Mouse (Mus musculus) heart, adult 2 months (tissue): ENCODE measurements around the gene Asic1. TPM values are rescaled to one million over a fixed set of nuclear protein-coding genes. Genes with fewer than 3 reads are reported as not detected.

Source experiments
- DNase-seq, 2 experiments: peaks; one replicate each; pipeline ENCODE4 v3.0.0; 2021
- H3K27ac ChIP-seq: fragments of 200-600 bp; 2 replicates; pipeline ENCODE4 v1.8.1; 2022
- H3K27me3 ChIP-seq: fragments of 200-500 bp; 2 replicates; pipeline ENCODE4 v1.6.1; 2012; ENCODE audit warnings: mild to moderate bottlenecking, low read length, inconsistent platforms, mixed read lengths; ENCODE audit not compliant: control insufficient read depth, insufficient read depth
- H3K36me3 ChIP-seq: fragments of 200-500 bp; 2 replicates; pipeline ENCODE4 v1.6.1; 2012; ENCODE audit warnings: low read length, inconsistent platforms; ENCODE audit not compliant: control insufficient read depth, insufficient read depth
- H3K4me1 ChIP-seq: fragments of 200-500 bp; 2 replicates; pipeline ENCODE4 v1.6.1; 2011; ENCODE audit warnings: low read length; ENCODE audit not compliant: control insufficient read depth, insufficient read depth
- H3K4me3 ChIP-seq: fragments of 200-600 bp; 2 replicates; pipeline ENCODE4 v1.8.1; 2022
- H3K79me2 ChIP-seq: fragments of 200-500 bp; replicated peaks from 2 replicates; pipeline ENCODE4 v1.6.1; 2012; ENCODE audit warnings: mild to moderate bottlenecking, inconsistent platforms, low read length, moderate library complexity, mixed read lengths; ENCODE audit not compliant: control insufficient read depth, insufficient read depth
- H3K9ac ChIP-seq: fragments of 200-500 bp; 2 replicates; pipeline ENCODE4 v1.6.1; 2012; ENCODE audit warnings: low read depth, mild to moderate bottlenecking, control low read depth, inconsistent platforms, low read length, mixed read lengths
- CTCF ChIP-seq: fragments of 200-600 bp; IDR thresholded peaks from 2 replicates; pipeline ENCODE4 v1.8.1; 2022; ENCODE audit warnings: antibody characterized with exemption, mild to moderate bottlenecking, moderate library complexity
- EP300 ChIP-seq: fragments of 200-500 bp; IDR thresholded peaks from 2 replicates; pipeline ENCODE4 v1.6.1; 2011; ENCODE audit warnings: low read depth, low read length, control low read depth; ENCODE audit not compliant: insufficient read depth
- POLR2A ChIP-seq: fragments of 200-500 bp; IDR thresholded peaks from 2 replicates; pipeline ENCODE4 v1.6.1; 2011; ENCODE audit warnings: mild to moderate bottlenecking, low read depth, low read length, control low read depth; ENCODE audit not compliant: insufficient read depth
- WGBS: fragments of 180-500 bp; shearing (Covaris S2); methylation state at CpG from one replicate; pipeline ENCODE4 v1.1.7; 2018; 5-methylcytosine and 5-hydroxymethylcytosine counted together
- intact Hi-C: fragments of 180-260 bp; cut with DNase I; formaldehyde crosslinking; loops from one replicate; pipeline ENCODE4 v1.15.1; 2025
- polyA plus RNA-seq: library from polyadenylated mRNA; depleted of rRNA; stranded (reverse); fragments of >200 nt; gene quantifications from 2 replicates; pipeline ENCODE4 v1.2.3, GENCODE M21; 2012
- total RNA-seq, 2 experiments: library from RNA; stranded (reverse); gene quantifications; 2 replicates each; pipeline ENCODE4 v1.2.3; 2021

The Asic1 gene
- total and polyA plus RNA-seq, 3 experiments, result 0.42 to 1.3 (median 0.50) TPM

GRCm38 (mm10) chr15:99727525-99727924 lies 57.4 kb downstream of the Asic1 start:
- no peaks in the 10 kb centered on the region; the same call in 1 of the 2 replicates for H3K79me2 ChIP-seq
- no peak overlapping the region for H3K9ac ChIP-seq
- no peak for DNase-seq
- intact Hi-C loops, result loop anchor here (5.0 kb wide), 1 partner anchor 180 kb away; no protein-coding TSS in a partner anchor
- peaks cover 3% of the 10 kb centered on the region; the same call in 1 of the 2 replicates for H3K36me3 ChIP-seq
- TF ChIP-seq EP300, result no peak
- no peak for TF ChIP-seq POLR2A
- no peak for TF ChIP-seq CTCF
- H3K4me3 ChIP-seq, result no peak overlapping the region
- no peaks in the 10 kb centered on the region for H3K27me3 ChIP-seq
- no peak overlapping the region for H3K27ac ChIP-seq
- H3K4me1 ChIP-seq, result peaks cover 14% of the 10 kb centered on the region
- WGBS, result 94% methylated on average over 12 of the region's 12 CpGs

- Histone ChIP-seq H3K36me3 (peaks cover 3% of the 10 kb centered on the region; the same call in 1 of the 2 replicates), H3K27ac (no peak overlapping the region), H3K4me3 (no peak overlapping the region), H3K9ac (no peak overlapping the region), H3K27me3 (no peaks in the 10 kb centered on the region), H3K4me1 (peaks cover 11% of the 10 kb centered on the region), H3K79me2 (no peaks in the 10 kb centered on the region; the same call in 1 of the 2 replicates)
- 96% methylated on average over 5 of the region's 5 CpGs for WGBS
- TF ChIP-seq EP300 (no peak), CTCF (no peak), POLR2A (no peak)
- no peak for DNase-seq
- intact Hi-C loops, result loop anchor here (5.0 kb wide), 1 partner anchor 179 kb away; no protein-coding TSS in a partner anchor
These were observed 58.0 kb downstream of the Asic1 start for GRCm38 (mm10) chr15:99728211-99728610.

GRCm38 (mm10) chr15:99729056-99729783 lies 59.1 kb downstream of the Asic1 start:
- TF ChIP-seq EP300, result no peak
- TF ChIP-seq CTCF, result no peak
- TF ChIP-seq POLR2A, result no peak
- Histone ChIP-seq H3K27me3 (no peaks in the 10 kb centered on the region), H3K4me1 (peaks cover 4% of the 10 kb centered on the region), H3K27ac (no peak overlapping the region), H3K79me2 (no peaks in the 10 kb centered on the region; the same call in 1 of the 2 replicates), H3K36me3 (peaks cover 3% of the 10 kb centered on the region; the same call in 1 of the 2 replicates), H3K9ac (no peak overlapping the region), H3K4me3 (no peak overlapping the region)
- no peak for DNase-seq
- intact Hi-C loops, result loop anchor here (5.0 kb wide), 1 partner anchor 178 kb away; no protein-coding TSS in a partner anchor
- 96% methylated on average over 3 of the region's 4 CpGs for WGBS

GRCm38 (mm10) chr15:99731167-99731566 lies 61.0 kb downstream of the Asic1 start:
- Histone ChIP-seq H3K36me3 (peaks cover 3% of the 10 kb centered on the region; the same call in 1 of the 2 replicates), H3K27ac (no peak overlapping the region), H3K27me3 (no peaks in the 10 kb centered on the region), H3K4me3 (no peak overlapping the region), H3K79me2 (no peaks in the 10 kb centered on the region; the same call in 1 of the 2 replicates), H3K9ac (no peak overlapping the region), H3K4me1 (no peaks in the 10 kb centered on the region)
- intact Hi-C loops, result no loop called here
- 97% methylated on average over 2 of the region's 2 CpGs for WGBS
- TF ChIP-seq EP300 (no peak), CTCF (no peak), POLR2A (no peak)
- DNase-seq, result no peak

GRCm38 (mm10) chr15:99731678-99732077 lies 61.5 kb downstream of the Asic1 start:
- intact Hi-C loops, result no loop called here
- Histone ChIP-seq H3K4me1 (no peaks in the 10 kb centered on the region), H3K9ac (no peak overlapping the region), H3K27ac (no peak overlapping the region), H3K4me3 (no peak overlapping the region), H3K27me3 (no peaks in the 10 kb centered on the region), H3K36me3 (peaks cover under 1% of the 10 kb centered on the region; the same call in 1 of the 2 replicates), H3K79me2 (no peaks in the 10 kb centered on the region; the same call in 1 of the 2 replicates)
- TF ChIP-seq CTCF, result no peak
- TF ChIP-seq POLR2A, result no peak
- TF ChIP-seq EP300, result no peak
- 93% methylated on average over 3 of the region's 3 CpGs for WGBS
- no peak for DNase-seq

- no peak overlapping the region for H3K27ac ChIP-seq
- H3K79me2 ChIP-seq, result no peaks in the 10 kb centered on the region
- WGBS, result 99% methylated on average over 5 of the region's 5 CpGs
- no peaks in the 10 kb centered on the region for H3K27me3 ChIP-seq
- no peak for DNase-seq
- no peak for TF ChIP-seq EP300
- no peak for TF ChIP-seq CTCF
- no peak for TF ChIP-seq POLR2A
- intact Hi-C loops, result no loop called here
- no peaks in the 10 kb centered on the region for H3K36me3 ChIP-seq
- no peak overlapping the region for H3K9ac ChIP-seq
- no peak overlapping the region for H3K4me3 ChIP-seq
- H3K4me1 ChIP-seq, result no peaks in the 10 kb centered on the region
These were observed 63.0 kb downstream of the Asic1 start for GRCm38 (mm10) chr15:99733186-99733585.
